Mouse (Mus musculus): Measurements from ENCODE around the gene Gm20388.
"Not testable (repeated sequence)": the region's sequence is repeated elsewhere in the genome, so short reads cannot be mapped to it uniquely, and the experiment has no call there.

Gm20388 gene

GRCm38 (mm10) chr8:123157888-123158465 lies 3247.3 kb downstream of the Gm20388 start, which contains the start of gene Sult5a1:
TSS of gene Sult5a1 (minus strand) at chr8:123158315.
- peak; percentile 42 for DNase-seq

DNA sequence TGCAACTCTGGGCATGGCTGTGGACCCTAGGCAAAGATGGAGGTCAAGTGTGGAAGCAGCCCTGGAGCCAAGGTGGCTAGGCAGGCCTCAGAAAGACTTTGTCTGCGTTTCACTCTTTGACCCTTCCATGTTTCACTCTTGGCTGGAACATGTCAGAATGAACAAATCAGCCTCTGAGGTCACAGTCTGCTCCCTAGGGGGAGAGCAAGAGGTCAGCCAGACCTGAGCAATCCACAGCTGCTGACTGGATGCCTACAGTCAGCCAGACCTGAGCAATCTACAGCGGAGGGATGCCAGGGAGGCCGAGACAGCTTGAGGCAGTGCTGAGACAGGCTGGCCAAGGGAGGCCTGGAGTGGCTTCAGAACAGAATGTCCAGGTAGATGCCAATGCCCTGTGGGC lies 3270.8 kb downstream of the Gm20388 start:
- peak; percentile 77 for DNase-seq

DNA sequence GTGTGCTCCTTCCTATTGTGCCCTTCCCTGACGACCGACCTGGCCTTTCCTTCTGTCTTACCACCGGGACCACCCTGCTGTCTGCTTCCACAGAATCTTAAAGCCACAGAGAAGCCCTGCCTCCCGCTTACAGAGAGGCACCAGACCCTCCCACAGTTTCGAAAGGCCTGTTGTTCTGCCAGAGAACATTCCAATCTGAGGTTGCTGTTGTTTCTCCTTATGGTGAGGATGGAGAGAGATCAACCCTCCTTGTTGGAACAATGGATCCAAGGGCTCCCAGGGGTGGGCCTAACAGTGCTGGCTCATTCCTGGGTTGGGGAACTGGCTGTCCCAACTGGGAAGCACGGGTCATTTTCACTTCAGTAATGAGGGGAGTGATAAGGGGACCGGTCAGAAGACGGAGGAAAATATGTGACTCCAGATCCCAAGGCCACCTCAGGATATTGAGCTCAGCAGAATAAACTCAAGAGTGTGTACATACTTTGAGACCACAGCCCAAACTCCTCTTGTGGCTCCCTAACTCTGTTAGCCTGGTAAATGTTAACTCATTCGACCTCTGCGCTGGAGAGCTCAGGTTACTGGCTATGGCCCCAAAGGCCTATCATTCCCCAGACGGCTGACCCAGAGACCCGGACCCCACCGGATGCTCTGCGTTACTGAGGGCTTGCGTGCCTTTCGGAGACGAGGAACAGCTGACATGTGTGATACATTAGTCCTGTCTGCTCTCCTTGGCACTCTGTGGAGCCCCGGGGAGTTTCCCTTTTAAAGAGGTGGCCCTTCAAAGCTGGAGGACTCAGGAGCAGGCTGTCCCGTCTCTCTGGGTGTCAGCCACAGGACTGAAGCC lies 3275.1 kb downstream of the Gm20388 start, which contains the start of gene Dpep1:
Dpep1 (plus strand) TSS at position 677 of the 844 bp plus-strand sequence.
- peak; percentile 76 for DNase-seq

DNA sequence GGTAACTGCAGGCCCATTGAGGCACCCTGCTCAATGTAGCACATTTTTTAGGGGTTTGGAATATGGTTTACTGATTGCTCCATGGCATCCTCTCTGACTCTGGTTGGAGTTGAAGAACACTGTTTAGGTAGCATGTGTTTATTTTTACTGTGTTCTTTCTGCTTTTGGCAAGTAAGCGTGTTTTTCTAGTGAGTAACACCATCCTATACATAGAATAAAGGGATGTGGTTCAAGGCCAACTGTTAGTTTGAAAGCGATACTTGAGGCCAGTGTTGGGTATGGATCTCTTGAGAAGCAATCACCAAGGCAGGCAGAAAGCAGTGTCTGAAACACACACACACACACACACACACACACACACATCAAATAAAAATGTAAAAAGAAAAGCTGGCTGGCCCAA lies 3277.4 kb downstream of the Gm20388 start:
- DNase-seq = no peak

DNA sequence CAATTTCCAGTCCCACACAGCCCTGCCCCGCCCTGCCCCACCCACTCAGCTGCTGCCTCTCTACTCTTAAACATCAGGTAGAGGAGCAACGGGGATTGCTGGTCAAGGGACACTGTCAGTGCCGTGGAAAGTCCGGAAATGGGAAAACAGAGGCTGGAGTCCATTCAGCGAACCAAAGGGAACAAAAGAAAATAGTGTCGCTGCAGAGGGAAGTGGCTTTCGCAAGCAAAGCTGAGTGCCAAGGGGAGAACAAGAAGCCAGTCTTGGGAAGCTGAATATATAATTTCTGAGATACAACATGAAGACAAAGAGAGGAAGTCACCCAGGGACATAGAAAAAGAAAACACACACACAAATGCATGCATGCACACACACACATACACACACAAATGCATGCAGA lies 3278.2 kb downstream of the Gm20388 start:
- DNase-seq = no peak

DNA sequence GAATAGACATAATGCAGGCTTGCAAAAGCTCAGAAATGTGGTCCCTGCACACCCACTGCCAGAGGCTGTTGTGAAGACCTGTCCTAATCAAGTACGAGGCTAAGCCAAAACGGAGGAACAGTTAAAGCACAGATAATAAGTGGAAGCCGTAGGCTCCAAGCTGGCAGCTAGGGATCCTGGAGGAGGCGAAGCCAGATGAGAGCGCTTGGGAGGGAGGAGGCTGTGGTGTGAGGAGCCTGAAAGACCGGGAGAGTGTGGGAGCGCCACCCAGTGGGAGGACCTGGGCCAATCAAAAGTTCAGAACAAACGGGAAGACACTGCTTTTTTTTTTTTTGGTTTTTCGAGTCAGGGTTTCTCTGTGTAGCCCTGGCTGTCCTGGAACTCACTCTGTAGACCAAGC lies 3280.0 kb downstream of the Gm20388 start:
- DNase-seq = peak; percentile 89

DNA sequence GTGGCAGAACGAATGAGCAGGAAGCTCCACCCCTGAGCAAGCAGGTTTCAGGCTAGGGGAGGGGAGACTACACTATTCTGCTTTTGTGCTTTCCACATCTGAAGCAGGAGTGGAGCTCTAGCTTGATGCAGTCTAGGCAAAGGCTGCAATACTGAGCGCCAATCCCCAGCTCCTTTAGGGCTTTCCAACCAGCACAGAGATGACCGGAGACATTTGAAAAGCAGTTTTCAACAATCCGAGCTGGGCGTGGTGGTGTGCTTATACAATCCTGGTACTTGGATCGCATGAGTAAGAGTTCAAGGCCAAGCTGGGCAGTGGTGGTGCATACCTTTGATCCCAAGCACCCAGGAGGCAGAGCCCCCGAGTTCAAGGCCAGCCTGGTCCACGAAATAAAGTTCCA lies 3281.3 kb downstream of the Gm20388 start:
- DNase-seq = no peak

DNA sequence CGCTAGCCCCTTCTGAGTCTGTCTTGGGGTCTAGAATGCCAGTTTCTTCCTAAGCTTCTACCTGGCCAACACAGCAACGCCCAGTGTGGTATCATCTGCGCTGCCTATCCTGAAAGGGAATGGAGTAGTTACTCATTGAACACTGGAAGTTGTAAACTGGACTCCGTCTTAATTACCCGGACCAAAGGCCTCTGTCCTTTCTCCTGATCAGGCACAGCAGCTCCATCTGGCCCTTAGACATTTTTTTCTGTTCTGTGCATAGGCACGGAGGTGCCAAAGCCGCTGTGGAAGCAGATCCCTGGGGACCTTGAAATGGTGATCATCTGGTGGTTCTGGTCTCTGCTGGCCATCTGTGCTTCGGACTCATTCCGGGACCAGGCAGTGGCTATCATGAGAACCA lies 3283.1 kb downstream of the Gm20388 start:
- DNase-seq = no peak

GRCm38 (mm10) chr8:123197016-123197415 lies 3286.4 kb downstream of the Gm20388 start:
- DNase-seq = not testable (repeated sequence)

GRCm38 (mm10) chr8:123199864-123200263 lies 3289.2 kb downstream of the Gm20388 start:
- no peak for DNase-seq

GRCm38 (mm10) chr8:123202288-123202687 lies 3291.6 kb downstream of the Gm20388 start:
- DNase-seq = peak; percentile 83

GRCm38 (mm10) chr8:123203571-123203970 lies 3292.9 kb downstream of the Gm20388 start:
- no peak for DNase-seq

DNA sequence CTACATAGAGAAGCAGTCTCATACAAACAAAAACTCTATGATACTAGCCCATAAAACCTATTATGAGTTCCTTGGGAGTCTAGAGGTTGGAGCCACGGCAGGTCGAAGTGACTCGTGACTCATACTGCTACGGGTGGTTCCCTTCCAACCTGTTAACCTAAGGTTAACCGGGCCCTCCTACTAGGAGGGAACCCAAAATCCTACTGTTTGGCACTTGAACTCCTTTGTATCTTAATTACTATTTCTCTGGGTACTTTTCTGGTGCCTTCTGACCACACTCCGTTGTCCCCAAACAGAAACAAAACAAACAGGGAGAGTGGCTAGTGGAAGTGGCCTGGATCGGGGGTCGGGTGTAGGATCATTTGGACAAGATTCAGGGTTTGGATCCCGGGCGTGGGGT lies 3301.2 kb downstream of the Gm20388 start:
- no peak for DNase-seq

DNA sequence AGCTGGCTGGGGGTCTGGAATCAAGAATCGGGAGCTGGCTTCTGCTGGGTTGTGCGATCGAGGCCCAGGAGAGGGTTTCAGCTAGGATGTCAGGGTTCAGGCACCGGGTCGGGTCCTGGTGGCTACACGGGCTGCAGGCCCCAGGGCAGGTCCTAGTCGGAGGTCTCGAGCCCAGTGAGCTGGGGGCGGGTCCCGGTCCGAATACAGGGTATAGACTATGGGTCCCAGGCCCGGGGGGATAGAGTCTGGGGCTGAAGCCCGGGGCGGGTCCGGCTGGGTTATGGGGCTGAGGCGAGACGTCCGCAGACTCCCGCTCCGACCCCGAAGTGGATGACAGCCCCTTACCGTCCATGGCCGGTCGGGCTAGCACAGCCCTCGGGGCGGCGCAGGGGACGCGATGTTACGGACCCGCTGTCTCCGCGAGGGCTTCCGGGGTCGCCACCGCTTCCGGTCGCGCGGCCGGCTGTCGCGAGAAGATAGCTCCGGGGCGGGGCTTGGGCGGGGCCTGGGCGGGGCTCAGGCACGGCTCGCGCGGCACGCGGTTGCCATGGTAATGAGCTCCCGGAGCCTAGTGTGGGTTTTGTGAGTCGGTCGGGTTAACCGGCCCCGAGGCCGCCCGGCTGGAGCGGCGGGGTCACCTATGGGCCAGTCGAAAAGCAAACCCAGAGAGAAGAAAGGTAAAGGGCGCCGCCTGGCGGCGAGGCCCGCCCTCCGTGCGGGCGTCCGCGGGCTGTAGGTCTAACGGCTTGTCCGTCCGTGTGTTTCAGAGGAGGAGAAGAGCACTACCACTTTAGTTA lies 3301.9 kb downstream of the Gm20388 start, which contains the start of the genes Chmp1a and Spata33:
Chmp1a (minus strand) TSS at position 443 of the 797 bp plus-strand sequence.
Spata33 (plus strand) TSS at position 512 of the 797 bp plus-strand sequence.
- DNase-seq = peak; percentile 97

DNA sequence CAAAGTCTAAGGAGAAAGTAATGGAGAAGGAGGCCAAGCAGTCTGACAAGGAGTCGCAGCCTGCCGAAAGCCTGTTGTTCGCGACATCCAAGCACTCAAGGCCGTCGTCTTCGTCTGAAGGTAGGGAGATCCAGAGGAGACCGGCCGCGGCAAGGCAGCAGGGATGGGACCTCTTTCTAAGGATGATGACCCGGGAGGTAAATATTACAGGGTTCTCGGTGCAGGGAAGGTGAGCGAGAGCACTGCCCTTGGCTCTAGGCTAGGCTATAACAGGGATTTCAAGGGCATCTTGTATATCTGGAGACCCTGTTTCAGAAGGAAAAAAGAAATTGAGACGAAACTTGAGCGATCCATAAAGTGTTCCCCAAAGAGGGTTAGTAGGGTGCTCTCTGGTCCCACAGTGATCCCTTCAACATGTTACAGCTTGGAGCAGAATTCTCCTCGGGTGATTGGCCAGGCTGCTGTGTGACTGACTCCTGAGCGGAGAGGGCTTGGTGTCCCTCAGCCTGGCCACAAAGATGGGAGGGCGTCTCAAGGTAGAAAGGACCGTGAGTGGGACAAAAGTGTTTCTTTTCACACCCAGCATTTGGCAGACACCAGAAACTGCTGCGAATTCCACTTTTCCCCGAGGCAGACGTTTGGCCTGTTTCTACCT lies 3302.6 kb downstream of the Gm20388 start:
- no peak for DNase-seq

- no peak for DNase-seq
Measured at GRCm38 (mm10) chr8:123215430-123215829, 3304.8 kb downstream of the Gm20388 start.

- no peak for DNase-seq
Measured at GRCm38 (mm10) chr8:123220917-123221316, 3310.3 kb downstream of the Gm20388 start.

GRCm38 (mm10) chr8:123224278-123225266 lies 3313.9 kb downstream of the Gm20388 start, which contains the start of gene Cdk10:
TSS of gene Cdk10 (plus strand) at chr8:123224842.
- DNase-seq = peak; percentile 97

- no peak for DNase-seq
Measured at GRCm38 (mm10) chr8:123228416-123228815, 3317.8 kb downstream of the Gm20388 start.

DNA sequence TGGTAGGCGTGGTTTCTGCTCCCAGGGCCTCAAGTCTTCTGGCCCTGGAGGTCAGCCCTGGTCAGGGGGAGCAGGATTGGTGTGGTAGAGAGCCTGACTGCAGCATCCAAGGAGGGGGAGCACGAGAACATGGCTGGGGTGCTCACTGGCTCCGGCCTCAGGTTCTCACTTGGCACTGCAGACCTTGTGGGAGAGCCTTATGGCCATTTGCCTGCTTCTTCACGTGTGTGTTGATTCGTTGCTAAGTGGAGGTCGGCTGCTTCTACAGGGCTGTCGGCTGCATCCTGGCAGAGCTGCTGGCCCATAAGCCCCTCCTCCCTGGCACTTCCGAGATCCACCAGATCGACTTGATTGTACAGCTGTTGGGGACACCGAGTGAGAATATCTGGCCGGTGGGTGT lies 3319.7 kb downstream of the Gm20388 start:
- DNase-seq = not testable (repeated sequence)

GRCm38 (mm10) chr8:123231742-123232141 lies 3321.1 kb downstream of the Gm20388 start:
- DNase-seq = no peak
